ENCODE assay signal across 10 mouse cellular contexts in the genomic region with DNA sequence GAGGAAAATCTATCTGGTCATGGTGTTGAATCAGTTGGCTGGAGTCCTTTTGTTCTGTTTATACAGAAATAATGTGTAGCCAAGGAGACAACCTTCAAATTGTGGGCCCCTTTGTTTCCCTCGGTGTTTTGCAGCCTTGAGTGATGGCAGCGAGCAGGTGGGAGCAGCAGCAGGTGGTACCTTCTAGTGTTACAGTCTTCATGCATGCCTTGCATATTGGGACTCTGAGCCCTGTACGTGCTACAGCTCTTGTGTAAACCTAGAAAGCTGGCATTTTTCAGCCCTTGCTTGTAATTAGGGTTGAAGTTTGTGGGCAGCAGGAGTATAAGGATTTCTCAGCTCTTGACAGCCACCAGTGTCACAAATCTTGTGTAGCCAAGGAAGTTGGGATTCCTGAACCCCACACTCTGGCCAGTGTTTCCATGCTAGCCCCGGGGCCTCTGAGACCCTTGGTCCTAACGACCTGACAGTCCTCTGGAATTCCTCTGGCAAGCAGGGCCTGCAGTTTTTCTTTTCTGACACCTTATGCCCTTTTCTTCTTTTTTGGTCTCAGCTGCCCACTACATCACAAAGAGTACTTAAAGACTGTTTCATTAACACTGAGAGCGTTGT. TPM values are rescaled to one million over a fixed set of nuclear protein-coding genes. Genes with fewer than 3 reads are reported as not detected.
A peak's percentile ranks its signal among the peaks of the same experiment; 100 is the strongest.
DNase-seq lines count a peak whose midpoint lies in the region; ATAC-seq lines count a peak whose summit lies in the region.
"Had no signal": no experiment of that assay in that cellular context is flagged by ENCODE, and none has a peak within 500 bp of the region (broad histone marks: within the 10 kb centered on the region; RNA-seq: fewer than 3 reads in every experiment).

No protein-coding gene starts in this region.

- 44% methylated on average over 6 of the region's 6 CpGs for WGBS in heart, embryonic 16.5 days
- WGBS in forebrain, embryonic 13.5 days: 30% methylated on average over 6 of the region's 6 CpGs
- WGBS in midbrain, embryonic 11.5 days: 39% methylated on average over 6 of the region's 6 CpGs

- no peak for DNase-seq in heart, adult 8-10 months (ENCODE audit: low spot score)
- peak; percentile 90 for DNase-seq in R1 (ENCODE audit: low read depth, low spot score)
- DNase-seq in midbrain, embryonic 11.5 days (ENCODE audit: low spot score, missing footprints): peak; percentile 91
- no peak for DNase-seq in left cerebral cortex, postnatal 10 days (ENCODE audit: extremely low spot score in 1 of 2, low spot score in 2 of 2)
- DNase-seq in left cerebral cortex, postnatal 14 days (ENCODE audit: low spot score in 2 of 2): no peak
- DNase-seq: thymus, postnatal 4 days had no signal

- ATAC-seq in heart, embryonic 16.5 days (replicated peaks; ENCODE audit: extremely low read depth, insufficient read depth, low FRiP score): no peak
- ATAC-seq in forebrain, embryonic 13.5 days: peak; percentile 42; the same call in 1 of the 2 replicates
- peak; percentile 84 for ATAC-seq in midbrain, embryonic 11.5 days (ENCODE audit: low FRiP score)
- ATAC-seq in cerebellum, adult (ENCODE audit: insufficient number of reproducible peaks, low FRiP score, low TSS enrichment): no peak

- H3K36me3 ChIP-seq in heart, embryonic 16.5 days (ENCODE audit: control insufficient read depth, insufficient read depth): no peaks in the 10 kb centered on the region
- H3K36me3 ChIP-seq in forebrain, embryonic 13.5 days (ENCODE audit: poor library complexity, severe bottlenecking): no peaks in the 10 kb centered on the region
- H3K36me3 ChIP-seq in midbrain, embryonic 11.5 days (ENCODE audit: control insufficient read depth, insufficient read depth, low read length): no peaks in the 10 kb centered on the region
- H3K36me3 ChIP-seq: G1E had no signal

- H3K9ac ChIP-seq in heart, embryonic 16.5 days (ENCODE audit: low read length): no peak overlapping the region
- no peak overlapping the region for H3K9ac ChIP-seq in forebrain, embryonic 13.5 days
- peak overlapping the region; percentile 12; the same call in 1 of the 2 replicates for H3K9ac ChIP-seq in midbrain, embryonic 11.5 days (ENCODE audit: low read length)

- peak overlapping the region; percentile 17 for H3K27ac ChIP-seq in heart, embryonic 16.5 days (ENCODE audit: low read length)
- peak overlapping the region; percentile 64 for H3K27ac ChIP-seq in forebrain, embryonic 13.5 days
- peak overlapping the region; percentile 61 for H3K27ac ChIP-seq in midbrain, embryonic 11.5 days (ENCODE audit: low read depth, low read length)

- H3K27me3 ChIP-seq in heart, embryonic 16.5 days (ENCODE audit: control insufficient read depth, insufficient read depth, low read length): no peaks in the 10 kb centered on the region
- H3K27me3 ChIP-seq in forebrain, embryonic 13.5 days: no peaks in the 10 kb centered on the region
- H3K27me3 ChIP-seq in midbrain, embryonic 11.5 days (ENCODE audit: control insufficient read depth, insufficient read depth, low read length): no peaks in the 10 kb centered on the region

- intact Hi-C loops in left cerebral cortex, postnatal 10 days (cut with DNase I): no loop called here
- intact Hi-C loops in left cerebral cortex, postnatal 14 days (cut with DNase I): no loop called here

- peaks cover 19% of the 10 kb centered on the region for H3K4me1 ChIP-seq in heart, embryonic 16.5 days (ENCODE audit: control insufficient read depth, insufficient read depth, low read length)
- peaks cover 22% of the 10 kb centered on the region for H3K4me1 ChIP-seq in forebrain, embryonic 13.5 days
- H3K4me1 ChIP-seq in midbrain, embryonic 11.5 days (ENCODE audit: control insufficient read depth, insufficient read depth, low read length): peaks cover 19% of the 10 kb centered on the region

- H3K9me3 ChIP-seq in heart, embryonic 16.5 days (replicated peaks; ENCODE audit: control insufficient read depth, low read length): 0 out of 2 replicates have a peak, but pooled peaks cover 4% of the 10 kb centered on the region
- 0 out of 2 replicates have a peak, but pooled peaks cover 4% of the 10 kb centered on the region for H3K9me3 ChIP-seq in forebrain, embryonic 13.5 days (replicated peaks)
- no peaks in the 10 kb centered on the region for H3K9me3 ChIP-seq in midbrain, embryonic 11.5 days (ENCODE audit: control insufficient read depth, low read length)

- no peak overlapping the region for H3K4me2 ChIP-seq in heart, embryonic 16.5 days (ENCODE audit: low read depth, low read length)
- no peak overlapping the region for H3K4me2 ChIP-seq in forebrain, embryonic 13.5 days
- H3K4me2 ChIP-seq in midbrain, embryonic 11.5 days: no peak overlapping the region

- no peak overlapping the region for H3K4me3 ChIP-seq in heart, embryonic 16.5 days (ENCODE audit: low read length)
- no peak overlapping the region for H3K4me3 ChIP-seq in forebrain, embryonic 13.5 days
- no peak overlapping the region for H3K4me3 ChIP-seq in midbrain, embryonic 11.5 days (ENCODE audit: low read depth, low read length)

RNA-seq across cellular contexts. Expression of gene Ddc, which starts 42.8 kb away (rescaled TPM):
- polyA plus RNA-seq in heart, embryonic 16.5 days (2015; fragmentation: Nextera tagmentation; extraction: Ambion mirVana): 112 TPM in 2 replicates
- 1 to 10 TPM in 2 of 4 experiments, under 1 TPM in 2; 0.66 to 1.2 (median 0.93) TPM for total RNA-seq in heart, adult 8-10 months (2022)
- polyA plus RNA-seq in forebrain, embryonic 13.5 days (2015; fragmentation: Nextera tagmentation; extraction: Ambion mirVana): 6.2 and 7.4 TPM in 2 replicates
- polyA plus RNA-seq in midbrain, embryonic 11.5 days (2014; fragmentation: Nextera tagmentation; extraction: Ambion mirVana): 18.0 and 21.9 TPM in 2 replicates
- total RNA-seq in left cerebral cortex, postnatal 10 days (2021): 1 to 10 TPM; 4.5 to 5.2 TPM
- total RNA-seq in left cerebral cortex, postnatal 14 days (2021): 1 to 10 TPM; 5.1 to 5.4 TPM

RNA-seq across cellular contexts. Expression of gene Fignl1, which starts 46.4 kb away (rescaled TPM):
- 46.3 and 56.0 TPM in 2 replicates for polyA plus RNA-seq in heart, embryonic 16.5 days (2015; fragmentation: Nextera tagmentation; extraction: Ambion mirVana)
- under 1 TPM; 0.28 to 0.46 (median 0.37) TPM for total RNA-seq in heart, adult 8-10 months (2022)
- 51.5 and 55.5 TPM in 2 replicates for polyA plus RNA-seq in forebrain, embryonic 13.5 days (2015; fragmentation: Nextera tagmentation; extraction: Ambion mirVana)
- 99.1 and 109 TPM in 2 replicates for polyA plus RNA-seq in midbrain, embryonic 11.5 days (2014; fragmentation: Nextera tagmentation; extraction: Ambion mirVana)
- 1 to 10 TPM; 1.8 to 1.9 TPM for total RNA-seq in left cerebral cortex, postnatal 10 days (2021)
- under 1 TPM; 0.70 to 0.81 TPM for total RNA-seq in left cerebral cortex, postnatal 14 days (2021)

Comparison
In these comparisons a context has a peak if more than half of its experiments do, and no peak if none do; other contexts are left out.
1. ATAC-seq: peak in forebrain, embryonic 13.5 days (single experiment) and midbrain, embryonic 11.5 days (single experiment); none in heart, embryonic 16.5 days (single experiment) and cerebellum, adult (single experiment).
2. DNase-seq: peak in R1 (single experiment) and midbrain, embryonic 11.5 days (single experiment); none in heart, adult 8-10 months (single experiment), left cerebral cortex, postnatal 10 days (0 of 2) and left cerebral cortex, postnatal 14 days (0 of 2).
3. Peak in every context shown above with its lines, with median percentiles within 50 percentile points of each other: H3K27ac ChIP-seq.